ENCODE assay signal across 8 mouse cellular contexts in the genomic region with DNA sequence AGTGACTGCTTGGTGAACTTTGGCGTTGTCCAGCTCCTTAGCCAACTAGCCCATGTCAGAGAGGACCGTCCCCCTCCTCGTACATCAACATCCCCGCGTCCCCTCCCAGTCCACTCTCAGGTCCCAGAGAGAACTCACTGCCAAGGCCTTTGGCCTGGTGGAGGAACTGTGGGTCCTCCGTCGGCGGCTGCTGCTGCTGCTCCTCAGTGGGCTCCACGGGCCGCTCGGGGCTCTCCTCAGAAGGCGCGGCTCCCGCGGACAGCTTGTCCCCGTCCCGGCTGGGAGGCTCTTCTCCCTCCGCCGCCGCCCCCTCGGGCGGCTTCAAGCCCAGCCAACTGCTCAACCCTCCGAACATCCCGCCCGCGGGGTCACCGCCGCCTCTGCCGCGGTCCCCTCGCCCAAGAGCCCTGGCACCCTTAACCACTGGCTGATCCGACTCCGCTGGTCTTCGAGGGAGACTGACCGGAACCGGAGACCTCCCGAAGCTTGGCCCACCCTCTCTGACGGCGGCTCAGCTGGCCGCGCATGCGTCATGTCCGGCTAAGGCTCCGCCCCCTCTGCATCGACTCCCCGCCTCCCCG. TPM values are rescaled to one million over a fixed set of nuclear protein-coding genes. Genes with fewer than 3 reads are reported as not detected.
DNase-seq lines count a peak whose midpoint lies in the region; ATAC-seq lines count a peak whose summit lies in the region.

Gene Syap1, minus strand, starts transcription at position 517 of the 581 bp plus-strand sequence.

- intact Hi-C loops in left cerebral cortex, postnatal 14 days (cut with DNase I): no loop called here

- peak; percentile 77 to 81 for DNase-seq in adrenal gland, adult 18-20 months (ENCODE audit: low spot score in 2 of 2)
- peak; percentile 82 for DNase-seq in embryo, embryonic 10.5 days (ENCODE audit: low spot score)
- DNase-seq in gastrocnemius, postnatal 25 days: peak; percentile 78
- peak; percentile 42 to 77 for DNase-seq in left cerebral cortex, postnatal 14 days (ENCODE audit: low spot score in 2 of 2)
- DNase-seq in right cerebral cortex, postnatal 14 days: peak; percentile 72
- DNase-seq in urinary bladder, postnatal 25 days (ENCODE audit: low spot score): peak; percentile 75

- peak; percentile 89 for ATAC-seq in inflammation-experienced regulatory T-cells, adult 6 months
- ATAC-seq in megakaryocyte-erythroid progenitor cell, adult 5-6 weeks (replicated peaks; ENCODE audit: low FRiP score, low TSS enrichment, poor library complexity, severe bottlenecking): peak; percentile 97

RNA-seq across cellular contexts. Expression of gene Syap1, which starts in this region (rescaled TPM):
- 10 to 100 TPM; 80.0 to 91.6 TPM for total RNA-seq in adrenal gland, adult 18-20 months (2021)
- 10 to 100 TPM; 21.8 to 24.8 TPM for total RNA-seq in gastrocnemius, postnatal 25 days (2021)
- 10 to 100 TPM; 13.4 to 14.6 (median 14.4) TPM for polyA plus RNA-seq in inflammation-experienced regulatory T-cells, adult 6 months (2017; shearing (Covaris generic))
- 10 to 100 TPM; 29.7 to 32.7 TPM for total RNA-seq in left cerebral cortex, postnatal 14 days (2021)
- total RNA-seq in megakaryocyte-erythroid progenitor cell, adult 5-6 weeks (2014; fragmentation: Nextera tagmentation): 11.9 and 15.8 TPM in 2 replicates
- 34.9 and 45.0 TPM in 2 replicates for total RNA-seq in megakaryocyte-erythroid progenitor cell, adult 5-6 weeks (2017)

Comparison
In these comparisons a context has a peak if more than half of its experiments do, and no peak if none do; other contexts are left out.
1. Peak in every context shown above with its lines: DNase-seq and ATAC-seq.